Mouse (Mus musculus) stomach, embryonic 15.5 days (tissue): ENCODE measurements around the gene Klf15. TPM values are rescaled to one million over a fixed set of nuclear protein-coding genes. Genes with fewer than 3 reads are reported as not detected.

Source experiments
- ATAC-seq: fragments of 200-750 bp; cut with Nextera tagmentation; 2 replicates; pipeline ENCODE4 v1.8.0; 2017; ENCODE audit warnings: low read depth, moderate number of reproducible peaks, moderate TSS enrichment; ENCODE audit not compliant: insufficient read depth, low FRiP score
- H3K27ac ChIP-seq: fragments of 300-500 bp; sonication (generic); 2 replicates; pipeline ENCODE4 v1.5.1; 2015; ENCODE audit warnings: mild to moderate bottlenecking, inconsistent platforms
- H3K27me3 ChIP-seq: fragments of 300-500 bp; sonication (generic); replicated peaks from 2 replicates; pipeline ENCODE4 v1.6.1; 2015; ENCODE audit warnings: inconsistent platforms
- H3K36me3 ChIP-seq: fragments of 300-500 bp; sonication (generic); 2 replicates; pipeline ENCODE4 v1.6.1; 2015; ENCODE audit warnings: inconsistent platforms
- H3K4me1 ChIP-seq: fragments of 300-500 bp; sonication (generic); 2 replicates; pipeline ENCODE4 v1.6.1; 2015; ENCODE audit warnings: inconsistent platforms
- H3K4me2 ChIP-seq: fragments of 300-500 bp; sonication (generic); 2 replicates; pipeline ENCODE4 v1.6.1; 2015; ENCODE audit warnings: mild to moderate bottlenecking, inconsistent platforms
- H3K4me3 ChIP-seq: fragments of 300-500 bp; sonication (generic); replicated peaks from 2 replicates; pipeline ENCODE4 v1.5.1; 2015; ENCODE audit warnings: inconsistent platforms
- H3K9ac ChIP-seq: fragments of 300-500 bp; sonication (generic); 2 replicates; pipeline ENCODE4 v1.6.1; 2015; ENCODE audit warnings: inconsistent platforms
- H3K9me3 ChIP-seq: fragments of 300-500 bp; sonication (generic); 2 replicates; pipeline ENCODE4 v1.6.1; 2016; ENCODE audit warnings: inconsistent platforms
- WGBS: fragments of 180-500 bp; shearing (Covaris S2); methylation state at CpG from one replicate; pipeline ENCODE4 v1.1.7; 2015; 5-methylcytosine and 5-hydroxymethylcytosine counted together
- polyA plus RNA-seq: library from polyadenylated mRNA; unstranded; fragments of >200 nt; fragmentation: Nextera tagmentation; extraction: Ambion mirVana; gene quantifications from 2 replicates; pipeline ENCODE4 v1.2.1, GENCODE M21; 2015

The Klf15 gene
- polyA plus RNA-seq, 1 experiment from 2014 or later, result 11.5 TPM

DNA sequence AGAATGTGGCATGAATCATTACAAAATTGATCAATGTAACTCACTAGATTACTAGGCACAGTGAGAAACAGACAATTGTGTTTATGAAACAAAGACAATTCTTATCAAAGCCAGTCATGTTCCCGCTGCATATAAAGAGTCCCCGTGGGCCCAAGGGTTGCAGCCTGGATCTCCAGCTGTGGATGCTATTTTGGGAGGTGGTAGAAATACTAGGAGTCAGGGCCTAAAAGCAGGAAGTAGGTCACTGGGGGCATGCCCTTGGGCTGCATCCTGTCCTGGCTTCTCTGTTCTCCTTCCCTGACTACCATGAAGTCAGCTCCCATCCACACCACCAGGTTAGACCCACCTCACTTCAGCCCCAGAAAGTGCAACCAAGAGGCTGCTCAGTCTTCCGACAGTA, 33.8 kb downstream of the Klf15 start:
- Histone ChIP-seq H3K9me3 (no peaks in the 10 kb centered on the region), H3K4me1 (0 out of 2 replicates have a peak, but pooled peaks cover 5% of the 10 kb centered on the region), H3K9ac (no peak overlapping the region), H3K4me2 (no peak overlapping the region), H3K36me3 (no peaks in the 10 kb centered on the region), H3K27me3 (no peaks in the 10 kb centered on the region), H3K4me3 (no peak overlapping the region), H3K27ac (no peak overlapping the region)
- ATAC-seq, result no peak
- WGBS, result 63% methylated on average over 3 of the region's 3 CpGs

DNA sequence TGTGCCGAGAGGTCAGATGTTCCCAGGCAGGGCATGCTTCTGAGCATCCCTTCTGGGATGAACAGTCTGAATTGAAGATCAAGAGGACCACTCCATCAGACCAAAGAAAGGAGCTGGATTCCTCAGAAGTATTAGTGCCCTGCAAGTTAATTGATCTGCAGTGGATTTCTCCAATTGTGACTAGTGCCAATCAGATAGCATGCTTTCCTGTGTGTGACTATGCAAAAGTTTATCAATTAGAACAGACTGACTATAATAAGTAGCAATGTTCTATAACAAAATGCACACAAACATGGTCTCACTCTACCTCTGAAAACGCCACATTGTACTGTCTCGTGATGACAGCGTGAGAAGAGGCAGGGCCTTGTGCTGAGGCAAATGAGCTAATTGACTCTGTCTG, 37.1 kb downstream of the Klf15 start:
- H3K4me1 ChIP-seq, result 0 out of 2 replicates have a peak, but pooled peaks cover 5% of the 10 kb centered on the region
- WGBS, result 65% methylated on average over 4 of the region's 4 CpGs

DNA sequence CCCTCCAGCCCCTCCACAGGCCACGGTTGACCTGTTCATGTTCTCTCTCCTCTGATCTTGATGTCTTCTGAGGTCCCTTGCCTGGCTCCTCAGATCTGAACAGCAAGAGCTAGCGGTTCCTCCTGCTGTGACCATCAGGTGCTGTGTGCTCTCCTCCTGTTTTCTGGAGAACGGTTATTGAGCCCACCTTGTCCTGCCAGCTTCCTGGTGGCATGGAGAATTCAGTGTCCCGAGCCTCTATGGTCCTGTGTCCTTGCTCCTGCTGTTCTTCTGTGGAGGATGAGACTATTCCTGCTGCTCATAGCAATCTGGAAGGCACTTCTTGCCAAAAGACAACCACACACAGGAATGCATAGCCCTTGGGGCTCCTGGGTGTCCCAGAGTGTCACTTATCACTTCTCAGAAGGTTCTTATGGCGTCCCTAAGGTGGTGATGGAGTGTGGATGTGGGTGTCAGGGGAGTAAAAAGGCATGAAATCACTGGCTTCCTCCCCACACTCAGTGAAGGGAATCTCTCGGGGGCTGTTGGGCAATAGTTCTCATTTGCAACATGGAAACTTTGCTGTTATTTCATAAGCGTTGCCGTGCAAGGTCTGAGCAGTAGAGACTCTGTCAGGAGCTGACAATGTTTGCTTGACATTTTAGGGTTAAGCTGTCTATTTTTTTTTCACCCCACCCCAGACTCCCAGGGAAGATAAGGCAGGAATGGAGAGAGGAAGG, 39.0 kb downstream of the Klf15 start:
- Histone ChIP-seq H3K4me2 (no peak overlapping the region), H3K27ac (no peak overlapping the region), H3K4me3 (no peak overlapping the region), H3K36me3 (no peaks in the 10 kb centered on the region), H3K27me3 (no peaks in the 10 kb centered on the region), H3K9me3 (no peaks in the 10 kb centered on the region), H3K4me1 (peaks cover 3% of the 10 kb centered on the region; the same call in 1 of the 2 replicates), H3K9ac (no peak overlapping the region)
- WGBS, result 63% methylated on average over 8 of the region's 8 CpGs
- ATAC-seq, result no peak

More for the DNA sequence above, 37.1 kb downstream of the Klf15 start:
- H3K4me2 ChIP-seq, result no peak overlapping the region
- H3K27me3 ChIP-seq, result no peaks in the 10 kb centered on the region
- no peak overlapping the region for H3K9ac ChIP-seq
- no peaks in the 10 kb centered on the region for H3K9me3 ChIP-seq
- H3K4me3 ChIP-seq, result no peak overlapping the region
- H3K36me3 ChIP-seq, result no peaks in the 10 kb centered on the region
- ATAC-seq, result no peak
- no peak overlapping the region for H3K27ac ChIP-seq

DNA sequence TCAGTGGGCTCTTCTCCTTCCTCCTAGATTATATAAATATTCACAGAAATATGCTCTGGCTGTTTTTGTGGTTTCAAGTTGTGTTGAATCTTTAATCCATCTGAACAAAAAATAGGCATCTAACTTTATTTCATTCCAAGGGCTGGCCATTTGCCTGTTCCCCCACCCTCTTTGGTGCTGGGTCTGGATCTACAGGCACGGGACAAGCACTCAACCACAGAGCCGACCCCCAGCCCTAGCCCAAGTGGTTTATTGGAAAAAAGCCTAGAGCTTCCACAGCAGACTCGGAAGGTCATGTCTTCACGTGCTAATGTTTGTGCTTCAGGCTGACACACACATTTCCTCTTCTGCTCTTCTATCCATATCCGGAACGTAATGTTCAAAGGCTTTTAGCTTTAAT, 43.5 kb downstream of the Klf15 start:
- no peaks in the 10 kb centered on the region for H3K27me3 ChIP-seq
- no peak overlapping the region for H3K4me2 ChIP-seq
- 26% methylated on average over 6 of the region's 6 CpGs for WGBS
- no peak for ATAC-seq
- peak overlapping the region; percentile 28 for H3K27ac ChIP-seq
- no peaks in the 10 kb centered on the region for H3K9me3 ChIP-seq
- H3K36me3 ChIP-seq, result no peaks in the 10 kb centered on the region
- H3K4me3 ChIP-seq, result no peak overlapping the region
- peaks cover 29% of the 10 kb centered on the region for H3K4me1 ChIP-seq
- no peak overlapping the region for H3K9ac ChIP-seq

DNA sequence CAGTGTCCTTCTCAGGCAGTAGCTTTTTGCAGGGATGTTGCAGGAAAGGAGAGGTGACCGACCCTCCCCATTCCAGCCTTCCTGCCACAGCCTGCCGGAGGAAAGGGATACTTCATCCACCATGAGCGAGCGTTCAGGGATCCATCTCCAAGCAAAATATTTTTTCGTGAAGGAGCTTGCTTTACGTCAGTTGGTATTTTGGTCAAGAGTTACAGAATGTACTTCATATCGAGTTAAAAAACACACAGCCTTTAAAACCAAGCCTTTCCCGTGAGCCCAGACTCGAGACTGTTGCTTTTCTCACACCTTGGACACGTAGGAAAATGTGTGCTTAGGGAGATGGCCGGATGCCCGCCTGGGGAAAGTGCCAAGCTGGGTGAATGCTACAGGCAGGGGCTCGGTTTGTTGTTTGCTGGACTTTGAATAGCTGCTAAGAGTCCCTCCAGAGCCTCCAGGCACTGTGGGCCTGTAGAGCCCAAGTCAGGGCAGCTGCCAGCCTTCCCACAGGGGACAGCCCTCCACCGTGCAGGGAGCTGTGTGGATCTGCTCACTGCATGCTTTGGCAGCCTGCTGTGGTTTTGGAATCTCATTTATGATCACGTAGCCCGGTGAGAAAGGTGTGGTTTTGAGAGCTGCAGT, 44.4 kb downstream of the Klf15 start:
- H3K27ac ChIP-seq, result peak overlapping the region; percentile 28
- H3K9ac ChIP-seq, result no peak overlapping the region
- 38% methylated on average over 16 of the region's 16 CpGs for WGBS

DNA sequence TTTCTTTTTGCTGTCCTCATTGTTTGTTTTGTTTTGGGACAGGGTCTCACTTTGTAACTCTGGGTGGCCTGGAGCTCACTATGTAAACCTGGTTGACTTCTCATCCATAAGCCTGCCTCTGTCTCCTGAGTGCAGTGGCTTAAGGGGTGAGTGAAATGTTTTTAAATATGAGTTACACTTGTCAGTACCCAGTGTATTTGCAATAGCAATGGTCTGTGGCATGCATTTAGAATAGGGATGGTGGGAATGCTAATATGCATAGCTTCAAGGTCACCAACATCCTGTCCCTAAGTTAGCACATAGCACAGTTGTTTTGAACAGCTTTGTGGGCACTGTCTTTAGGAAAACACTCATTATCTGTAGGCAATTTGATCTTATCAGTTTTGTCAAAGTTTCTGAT, 45.1 kb downstream of the Klf15 start:
- peaks cover 29% of the 10 kb centered on the region for H3K4me1 ChIP-seq
- H3K9ac ChIP-seq, result no peak overlapping the region
- no peaks in the 10 kb centered on the region for H3K36me3 ChIP-seq
- no peaks in the 10 kb centered on the region for H3K9me3 ChIP-seq
- no peak overlapping the region for H3K4me3 ChIP-seq
- ATAC-seq, result no peak
- H3K4me2 ChIP-seq, result no peak overlapping the region
- H3K27ac ChIP-seq, result 0 out of 2 replicates have a peak overlapping the region, but pooled peaks have one; percentile 28
- H3K27me3 ChIP-seq, result no peaks in the 10 kb centered on the region

More for the DNA sequence above, 44.4 kb downstream of the Klf15 start:
- Histone ChIP-seq H3K4me3 (no peak overlapping the region), H3K4me1 (peaks cover 29% of the 10 kb centered on the region), H3K27me3 (no peaks in the 10 kb centered on the region), H3K4me2 (no peak overlapping the region), H3K9me3 (no peaks in the 10 kb centered on the region), H3K36me3 (no peaks in the 10 kb centered on the region)
- peak; percentile 77; the same call in 1 of the 2 replicates for ATAC-seq

DNA sequence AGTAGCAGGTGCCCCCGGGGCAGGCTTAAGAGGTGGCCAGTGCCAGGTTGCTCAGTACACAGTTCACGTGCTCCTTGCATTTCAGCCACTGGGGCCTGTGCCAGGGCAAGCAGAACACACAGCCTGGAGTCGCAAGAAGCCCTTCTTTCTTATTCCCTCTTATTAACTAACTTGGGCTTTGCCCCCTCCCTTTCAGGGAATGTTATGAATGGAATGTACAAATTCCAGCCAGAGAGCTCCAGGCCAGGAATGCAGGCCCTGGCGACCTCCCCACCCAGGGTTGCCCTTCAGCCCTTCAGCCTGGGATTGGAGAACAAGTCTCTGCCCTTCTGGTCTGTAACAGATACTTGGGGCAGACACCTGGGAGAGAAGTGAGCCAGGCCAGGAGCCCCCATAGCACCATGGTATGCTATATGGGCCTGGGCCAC, 45.8 kb downstream of the Klf15 start:
- no peaks in the 10 kb centered on the region for H3K9me3 ChIP-seq
- 42% methylated on average over 4 of the region's 4 CpGs for WGBS
- no peaks in the 10 kb centered on the region for H3K36me3 ChIP-seq
- no peak overlapping the region for H3K4me2 ChIP-seq
- no peaks in the 10 kb centered on the region for H3K27me3 ChIP-seq
- peaks cover 29% of the 10 kb centered on the region for H3K4me1 ChIP-seq
- no peak overlapping the region for H3K4me3 ChIP-seq
- peak overlapping the region; percentile 46 for H3K27ac ChIP-seq
- H3K9ac ChIP-seq, result no peak overlapping the region
- ATAC-seq, result peak; percentile 45; the same call in 1 of the 2 replicates

DNA sequence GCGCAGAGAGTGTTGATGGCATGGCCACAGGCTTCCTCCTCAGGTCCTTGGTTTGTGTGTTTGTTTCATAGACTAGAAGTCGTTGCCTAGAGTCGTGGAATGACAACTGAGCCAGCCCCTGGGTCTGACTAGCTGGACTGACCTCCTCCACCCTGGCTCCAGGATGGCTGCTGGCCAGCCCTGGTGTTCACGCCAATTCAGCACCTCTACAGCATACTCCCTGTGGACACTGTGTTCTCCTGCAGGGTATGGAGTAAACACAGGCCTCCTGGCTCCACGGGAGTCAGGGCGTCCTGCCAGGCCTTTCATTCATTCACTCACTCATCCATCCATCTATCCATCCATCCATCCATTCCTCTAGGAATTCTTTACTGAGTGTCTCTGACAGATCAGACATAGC, 46.7 kb downstream of the Klf15 start:
- ATAC-seq, result no peak
- Histone ChIP-seq H3K4me3 (no peak overlapping the region), H3K4me2 (no peak overlapping the region), H3K36me3 (no peaks in the 10 kb centered on the region), H3K4me1 (peaks cover 29% of the 10 kb centered on the region), H3K27ac (no peak overlapping the region), H3K9me3 (no peaks in the 10 kb centered on the region), H3K27me3 (no peaks in the 10 kb centered on the region), H3K9ac (no peak overlapping the region)
- WGBS, result 56% methylated on average over 6 of the region's 6 CpGs

DNA sequence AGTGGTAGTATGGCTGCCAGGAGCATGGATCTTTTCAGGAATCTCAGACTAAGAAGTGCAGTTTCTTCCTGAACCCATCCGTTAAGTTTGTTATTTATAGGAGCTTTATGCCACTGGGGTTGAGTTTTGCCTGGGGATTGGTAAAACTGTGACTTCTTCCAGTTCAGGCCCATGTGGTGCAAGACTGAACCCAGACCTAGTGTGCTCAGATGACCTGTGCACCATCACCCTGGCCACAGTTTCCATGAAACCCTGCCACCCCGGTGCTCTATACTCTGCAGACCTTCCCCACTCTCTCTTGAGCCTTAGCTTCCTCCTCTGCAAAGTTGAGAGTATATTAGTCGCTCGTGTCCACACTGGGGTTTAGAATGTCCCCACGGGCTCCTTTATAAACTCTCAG, 50.0 kb downstream of the Klf15 start:
- no peaks in the 10 kb centered on the region for H3K9me3 ChIP-seq
- H3K27me3 ChIP-seq, result no peaks in the 10 kb centered on the region
- no peak overlapping the region for H3K9ac ChIP-seq
- WGBS, result 82% methylated on average over 5 of the region's 5 CpGs
- H3K4me3 ChIP-seq, result no peak overlapping the region
- ATAC-seq, result no peak
- no peak overlapping the region for H3K27ac ChIP-seq
- H3K4me2 ChIP-seq, result no peak overlapping the region
- H3K4me1 ChIP-seq, result peaks cover 19% of the 10 kb centered on the region
- no peaks in the 10 kb centered on the region for H3K36me3 ChIP-seq

DNA sequence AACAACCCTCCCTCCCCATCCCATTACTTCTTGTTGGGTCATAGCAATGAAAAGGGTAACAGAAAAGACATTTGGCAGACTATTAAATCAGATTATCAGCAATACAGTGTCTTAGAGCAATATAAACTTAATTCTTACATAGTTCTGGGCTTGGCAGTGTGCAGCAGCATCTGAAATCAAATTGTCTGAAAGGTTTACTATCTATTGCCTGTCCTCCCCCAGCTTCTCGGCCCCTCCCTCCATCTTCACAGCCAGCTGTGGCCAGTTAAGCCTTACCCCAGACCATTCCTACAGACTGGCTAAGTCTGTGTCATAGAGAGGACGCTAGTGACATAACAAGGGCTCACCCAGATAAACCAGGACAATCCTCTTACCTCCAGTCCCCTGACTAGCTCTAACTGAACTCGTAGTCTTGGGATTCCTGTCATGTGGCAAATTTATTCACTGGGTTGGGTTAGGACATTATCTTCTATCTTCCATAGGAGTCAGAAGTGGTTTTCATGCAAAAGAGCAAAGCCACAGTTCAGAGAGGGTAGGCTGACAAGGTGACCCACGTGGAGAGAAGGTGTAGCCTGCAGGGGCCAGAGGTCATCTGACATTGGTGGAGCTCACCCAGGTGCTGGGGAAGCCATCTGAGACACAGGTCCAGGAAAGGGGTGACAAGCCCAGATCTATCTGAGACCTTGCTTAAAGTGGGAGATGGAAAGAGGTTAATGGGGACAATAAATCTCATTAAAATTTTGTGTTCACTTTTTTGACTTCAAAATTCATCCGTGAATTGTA, 50.9 kb downstream of the Klf15 start:
- H3K9me3 ChIP-seq, result no peaks in the 10 kb centered on the region
- no peak for ATAC-seq
- WGBS, result 71% methylated on average over 5 of the region's 5 CpGs
- no peak overlapping the region for H3K4me2 ChIP-seq
- no peak overlapping the region for H3K4me3 ChIP-seq
- peaks cover 11% of the 10 kb centered on the region; the same call in 1 of the 2 replicates for H3K4me1 ChIP-seq
- no peak overlapping the region for H3K27ac ChIP-seq
- H3K27me3 ChIP-seq, result no peaks in the 10 kb centered on the region
- H3K36me3 ChIP-seq, result no peaks in the 10 kb centered on the region
- no peak overlapping the region for H3K9ac ChIP-seq

DNA sequence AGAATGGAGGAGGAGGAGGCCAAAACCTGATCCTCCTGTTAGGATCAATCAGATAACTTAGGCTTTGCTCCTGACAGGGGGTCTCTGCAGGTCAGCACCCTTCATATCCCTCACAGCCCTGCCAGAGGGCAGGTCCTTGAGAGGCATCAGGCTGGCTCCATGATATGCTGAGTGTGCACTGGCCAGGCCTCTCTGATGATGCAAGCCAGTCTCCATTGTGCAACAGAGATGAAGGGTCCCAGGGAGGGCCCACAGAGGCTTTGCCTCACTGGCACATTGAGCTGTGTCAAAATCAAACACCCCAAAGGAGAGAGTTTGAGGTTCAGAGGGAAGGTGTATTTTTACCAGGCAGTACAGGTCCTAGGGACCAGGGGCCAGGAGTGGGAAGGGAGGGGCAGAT, 52.0 kb downstream of the Klf15 start:
- H3K9me3 ChIP-seq, result no peaks in the 10 kb centered on the region
- no peak overlapping the region for H3K4me3 ChIP-seq
- no peak overlapping the region for H3K27ac ChIP-seq
- 0 out of 2 replicates have a peak, but pooled peaks cover 3% of the 10 kb centered on the region for H3K4me1 ChIP-seq
- no peak overlapping the region for H3K9ac ChIP-seq
- no peaks in the 10 kb centered on the region for H3K27me3 ChIP-seq
- peak; percentile 41; the same call in 1 of the 2 replicates for ATAC-seq
- no peaks in the 10 kb centered on the region for H3K36me3 ChIP-seq
- no peak overlapping the region for H3K4me2 ChIP-seq
